Mouse (Mus musculus) hindbrain, postnatal 0 days (tissue): Measurements from ENCODE around the gene Vamp1. TPM values are rescaled to one million over a fixed set of nuclear protein-coding genes. Genes with fewer than 3 reads are reported as not detected.

Experiments used
- ATAC-seq: fragments of 200-750 bp; cut with Nextera tagmentation; 2 replicates; pipeline ENCODE4 v1.8.0; 2017; ENCODE audit warnings: mild to moderate bottlenecking, moderate TSS enrichment, moderate library complexity
- DNase-seq: peaks from one replicate; pipeline ENCODE4 v3.0.0-alpha.2; 2015; ENCODE audit warnings: low spot score
- H3K27ac ChIP-seq: fragments of 300-500 bp; sonication (generic); 2 replicates; pipeline ENCODE4 v1.5.1; 2014; ENCODE audit warnings: mild to moderate bottlenecking
- H3K27me3 ChIP-seq: fragments of 300-500 bp; sonication (generic); 2 replicates; pipeline ENCODE4 v1.6.1; 2014; ENCODE audit warnings: low read length, mixed read lengths; ENCODE audit not compliant: insufficient read depth
- H3K36me3 ChIP-seq: fragments of 300-500 bp; sonication (generic); 2 replicates; pipeline ENCODE4 v1.6.1; 2014; ENCODE audit warnings: low read length, mixed read lengths; ENCODE audit not compliant: insufficient read depth
- H3K4me1 ChIP-seq: fragments of 300-500 bp; sonication (generic); 2 replicates; pipeline ENCODE4 v1.6.1; 2014; ENCODE audit warnings: antibody characterized with exemption, low read length, mixed read lengths; ENCODE audit not compliant: insufficient read depth
- H3K4me2 ChIP-seq: fragments of 300-500 bp; sonication (generic); 2 replicates; pipeline ENCODE4 v1.6.1; 2014; ENCODE audit warnings: low read depth, mild to moderate bottlenecking, low read length, moderate library complexity, mixed read lengths
- H3K4me3 ChIP-seq: fragments of 300-500 bp; sonication (generic); 2 replicates; pipeline ENCODE4 v1.5.1; 2014; ENCODE audit warnings: low read length
- H3K9ac ChIP-seq: fragments of 300-500 bp; sonication (generic); replicated peaks from 2 replicates; pipeline ENCODE4 v1.6.1; 2014; ENCODE audit warnings: mild to moderate bottlenecking, low read length, moderate library complexity, mixed read lengths
- H3K9me3 ChIP-seq: fragments of 300-500 bp; sonication (generic); 2 replicates; pipeline ENCODE4 v1.6.1; 2016; ENCODE audit warnings: low read length, mixed read lengths
- CTCF ChIP-seq: IDR thresholded peaks from 2 replicates; pipeline ENCODE4 v1.5.1; 2016; ENCODE audit warnings: antibody characterized with exemption, control low read depth, low read depth
- WGBS: fragments of 180-500 bp; shearing (Covaris S2); extraction: QIAGEN DNeasy Blood & Tissue Kit; methylation state at CpG from one replicate; pipeline ENCODE4 v1.1.7; 2014; 5-methylcytosine and 5-hydroxymethylcytosine counted together
- polyA plus RNA-seq: library from polyadenylated mRNA; unstranded; fragments of >200 nt; fragmentation: Nextera tagmentation; extraction: Ambion mirVana; gene quantifications from 2 replicates; pipeline ENCODE4 v1.2.1, GENCODE M21; 2015
- total RNA-seq: library from RNA; depleted of rRNA; stranded (reverse); fragments of >200 nt; gene quantifications from 2 replicates; pipeline ENCODE4 v1.2.3, GENCODE M21; 2014

The Vamp1 gene
- total and polyA plus RNA-seq, 2 experiments from 2014 or later = 74.6 to 85.3 TPM

- no peak for TF ChIP-seq CTCF
- no peaks in the 10 kb centered on the region for H3K27me3 ChIP-seq
Observed at GRCm38 (mm10) chr6:125239547-125239946, 24.2 kb downstream of the Vamp1 start.

DNA sequence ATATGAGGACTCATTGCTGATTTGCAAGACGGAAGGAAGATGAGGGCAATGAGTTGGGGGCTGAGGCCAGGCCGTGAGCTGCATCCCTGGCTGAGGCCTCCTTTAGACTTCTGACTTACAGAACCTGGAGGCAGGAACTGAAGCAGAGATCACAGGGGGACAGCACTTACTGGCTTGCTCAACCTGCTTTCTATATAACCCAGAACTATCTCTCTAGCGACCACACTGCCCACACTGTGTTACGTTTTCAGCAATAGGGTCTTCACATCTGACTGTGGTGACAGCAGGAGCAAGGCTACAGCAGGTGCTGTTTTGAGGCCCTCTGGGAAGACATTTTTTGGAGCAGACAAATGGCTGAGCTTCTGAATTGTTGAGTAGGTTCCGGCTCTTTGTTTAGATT, 25.3 kb downstream of the Vamp1 start:
- no peak for ATAC-seq
- no peak for TF ChIP-seq CTCF
- Histone ChIP-seq H3K27ac (no peak overlapping the region), H3K4me3 (no peak overlapping the region), H3K4me1 (no peaks in the 10 kb centered on the region), H3K9me3 (no peaks in the 10 kb centered on the region), H3K27me3 (no peaks in the 10 kb centered on the region), H3K9ac (no peak overlapping the region), H3K36me3 (no peaks in the 10 kb centered on the region), H3K4me2 (no peak overlapping the region)
- WGBS = 81% methylated on average over 5 of the region's 5 CpGs
- DNase-seq = no peak

More at GRCm38 (mm10) chr6:125239547-125239946, 24.2 kb downstream of the Vamp1 start:
- H3K27ac ChIP-seq = no peak overlapping the region
- H3K9me3 ChIP-seq = no peaks in the 10 kb centered on the region
- WGBS = 93% methylated on average over 5 of the region's 5 CpGs
- H3K36me3 ChIP-seq = no peaks in the 10 kb centered on the region
- H3K9ac ChIP-seq = no peak overlapping the region
- ATAC-seq (no peak), DNase-seq (no peak)
- H3K4me2 ChIP-seq = no peak overlapping the region
- no peak overlapping the region for H3K4me3 ChIP-seq
- H3K4me1 ChIP-seq = no peaks in the 10 kb centered on the region

DNA sequence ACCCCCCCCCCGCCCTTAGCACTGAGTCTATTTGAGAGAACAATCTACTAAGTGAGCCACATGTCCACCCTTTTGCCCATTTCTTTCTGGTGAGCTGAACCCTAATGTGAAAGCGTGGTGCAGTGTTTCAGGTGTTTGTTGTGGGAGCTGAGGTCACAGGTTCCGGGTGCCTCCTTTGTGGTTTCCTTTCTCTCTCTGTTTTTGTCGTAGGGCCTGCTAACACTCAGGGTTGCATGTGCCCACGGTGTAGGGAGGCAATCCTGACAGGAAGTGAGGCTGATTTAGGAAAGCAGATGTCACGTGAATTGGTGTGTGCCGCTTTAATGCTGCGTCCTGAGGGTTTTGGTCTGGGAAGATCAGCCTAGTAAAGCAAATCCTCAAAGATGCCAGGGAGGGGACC, 26.2 kb downstream of the Vamp1 start:
- 90% methylated on average over 8 of the region's 8 CpGs for WGBS
- no peaks in the 10 kb centered on the region for H3K4me1 ChIP-seq
- no peaks in the 10 kb centered on the region for H3K36me3 ChIP-seq
- no peak overlapping the region for H3K9ac ChIP-seq
- H3K4me3 ChIP-seq = no peak overlapping the region
- H3K9me3 ChIP-seq = no peaks in the 10 kb centered on the region
- DNase-seq = no peak
- H3K4me2 ChIP-seq = no peak overlapping the region
- H3K27ac ChIP-seq = no peak overlapping the region
- TF ChIP-seq CTCF = no peak
- no peaks in the 10 kb centered on the region for H3K27me3 ChIP-seq
- ATAC-seq = no peak

- Histone ChIP-seq H3K27ac (no peak overlapping the region), H3K9me3 (no peaks in the 10 kb centered on the region), H3K4me2 (no peak overlapping the region), H3K36me3 (no peaks in the 10 kb centered on the region), H3K4me3 (no peak overlapping the region), H3K4me1 (no peaks in the 10 kb centered on the region), H3K9ac (no peak overlapping the region), H3K27me3 (no peaks in the 10 kb centered on the region)
- 52% methylated on average over 1 of the region's 1 CpGs for WGBS
- TF ChIP-seq CTCF = no peak
- no peak for DNase-seq
- no peak for ATAC-seq
Observed at GRCm38 (mm10) chr6:125244551-125244950, 29.2 kb downstream of the Vamp1 start.

DNA sequence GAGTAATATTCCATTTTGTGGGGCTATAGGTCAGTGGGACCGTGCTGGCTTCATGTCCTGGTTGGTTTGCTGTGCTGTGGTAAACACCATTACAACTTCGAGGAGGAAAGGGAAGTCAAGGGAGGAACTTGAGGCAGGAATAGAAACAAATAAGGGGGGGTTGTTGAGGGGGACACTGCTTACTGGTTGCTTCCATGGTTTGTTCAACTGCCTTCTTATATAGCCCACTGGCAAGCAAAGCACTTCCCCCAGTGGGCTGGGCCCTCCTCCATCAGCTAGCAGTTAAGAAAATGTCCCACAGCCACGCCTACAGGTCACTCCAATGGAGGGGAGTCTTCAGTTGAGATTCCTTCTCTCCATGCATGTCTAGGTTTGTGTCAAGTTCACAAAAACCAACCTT, 36.9 kb downstream of the Vamp1 start:
- no peak for ATAC-seq
- no peak overlapping the region for H3K9ac ChIP-seq
- H3K36me3 ChIP-seq = no peaks in the 10 kb centered on the region
- H3K27me3 ChIP-seq = no peaks in the 10 kb centered on the region
- 81% methylated on average over 3 of the region's 3 CpGs for WGBS
- H3K9me3 ChIP-seq = no peaks in the 10 kb centered on the region
- no peak for DNase-seq
- no peak overlapping the region for H3K4me3 ChIP-seq
- no peak for TF ChIP-seq CTCF
- no peak overlapping the region for H3K27ac ChIP-seq
- H3K4me2 ChIP-seq = no peak overlapping the region
- no peaks in the 10 kb centered on the region for H3K4me1 ChIP-seq

GRCm38 (mm10) chr6:125252711-125253110, 37.4 kb downstream of the Vamp1 start:
- 90% methylated on average over 8 of the region's 8 CpGs for WGBS
- no peak for TF ChIP-seq CTCF
- H3K27me3 ChIP-seq = no peaks in the 10 kb centered on the region

GRCm38 (mm10) chr6:125253863-125254715, 38.7 kb downstream of the Vamp1 start:
- no peak for ATAC-seq
- no peak for TF ChIP-seq CTCF
- WGBS = 75% methylated on average over 14 of the region's 14 CpGs

More at GRCm38 (mm10) chr6:125252711-125253110, 37.4 kb downstream of the Vamp1 start:
- Histone ChIP-seq H3K36me3 (no peaks in the 10 kb centered on the region), H3K9ac (no peak overlapping the region), H3K4me1 (no peaks in the 10 kb centered on the region), H3K9me3 (no peaks in the 10 kb centered on the region), H3K4me2 (no peak overlapping the region), H3K27ac (no peak overlapping the region), H3K4me3 (no peak overlapping the region)
- ATAC-seq (no peak), DNase-seq (no peak)

More at GRCm38 (mm10) chr6:125253863-125254715, 38.7 kb downstream of the Vamp1 start:
- no peak overlapping the region for H3K9ac ChIP-seq
- H3K4me2 ChIP-seq = no peak overlapping the region
- H3K27me3 ChIP-seq = no peaks in the 10 kb centered on the region
- H3K4me1 ChIP-seq = no peaks in the 10 kb centered on the region
- no peak overlapping the region for H3K4me3 ChIP-seq
- no peaks in the 10 kb centered on the region for H3K36me3 ChIP-seq
- DNase-seq = no peak
- H3K27ac ChIP-seq = no peak overlapping the region
- H3K9me3 ChIP-seq = no peaks in the 10 kb centered on the region
